In the genomic region with DNA sequence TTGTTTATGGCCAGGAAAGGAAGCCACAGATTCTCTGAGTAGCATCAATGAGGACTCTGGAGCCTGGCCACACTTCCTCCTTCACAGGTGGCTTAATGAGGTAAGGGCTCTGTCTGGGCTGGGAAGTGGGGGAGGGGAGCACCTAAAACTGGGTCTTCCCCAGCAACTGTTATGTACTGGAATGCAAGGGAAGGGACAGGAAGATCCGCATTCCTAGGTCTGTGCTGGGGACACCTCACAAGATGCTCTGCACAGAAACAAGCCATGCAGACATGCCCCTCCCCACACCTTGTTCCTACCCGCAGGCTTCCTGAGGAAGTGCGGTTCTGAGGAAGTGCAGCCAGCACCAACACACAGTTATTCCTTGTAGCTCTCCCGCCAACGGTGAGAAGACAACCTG, we compare ENCODE assay signal across 10 mouse cellular contexts. TPM values are rescaled to one million over a fixed set of nuclear protein-coding genes. Genes with fewer than 3 reads are reported as not detected.
DNase-seq lines count a peak whose midpoint lies in the region; ATAC-seq lines count a peak whose summit lies in the region.
"Had no signal": no experiment of that assay in that cellular context is flagged by ENCODE, and none has a peak within 500 bp of the region (broad histone marks: within the 10 kb centered on the region; RNA-seq: fewer than 3 reads in every experiment).

No protein-coding gene starts in this region.

- H3K36me3 ChIP-seq in kidney, embryonic 14.5 days (ENCODE audit: control insufficient read depth, insufficient read depth, low read length): no peaks in the 10 kb centered on the region

- ATAC-seq in kidney, embryonic 14.5 days (ENCODE audit: low FRiP score, low TSS enrichment): no peak
- ATAC-seq in megakaryocyte progenitor cell, adult 5-6 weeks (replicated peaks; ENCODE audit: poor library complexity): peak; percentile 30

- no peaks in the 10 kb centered on the region for H3K9me3 ChIP-seq in kidney, embryonic 14.5 days (ENCODE audit: control insufficient read depth, low read length)

- no peak overlapping the region for H3K4me3 ChIP-seq in kidney, embryonic 14.5 days (ENCODE audit: low read length)
- H3K4me3 ChIP-seq: gastrocnemius, adult 2 months had no signal

- H3K27ac ChIP-seq in kidney, embryonic 14.5 days (ENCODE audit: low read depth, low read length): no peak overlapping the region
- H3K27ac ChIP-seq: gastrocnemius, adult 2 months; macrophage had no signal

- 34% methylated on average over 5 of the region's 5 CpGs for WGBS in kidney, embryonic 14.5 days

- no peak overlapping the region for H3K9ac ChIP-seq in kidney, embryonic 14.5 days (ENCODE audit: low read depth, low read length)

- H3K4me2 ChIP-seq in kidney, embryonic 14.5 days (replicated peaks; ENCODE audit: low read depth, low read length): no peak overlapping the region

- no peaks in the 10 kb centered on the region for H3K27me3 ChIP-seq in kidney, embryonic 14.5 days (ENCODE audit: control insufficient read depth, insufficient read depth, low read length)

- H3K4me1 ChIP-seq in kidney, embryonic 14.5 days (ENCODE audit: control insufficient read depth, insufficient read depth, low read length): peaks cover 37% of the 10 kb centered on the region

- peak; percentile 34 to 37 for DNase-seq in cerebellum, adult 18-20 months
- no peak for DNase-seq in cerebellum, adult 8-10 months
- DNase-seq in kidney, postnatal 14 days: peak; percentile 44
- peak; percentile 82 for DNase-seq in ZHBTc4 (ENCODE audit: low read depth, low spot score)
- no peak for DNase-seq in T-cell, adult 2 months (ENCODE audit: low spot score)
- DNase-seq in adipocyte (ENCODE audit: low spot score): no peak
- DNase-seq: gastrocnemius, adult 2 months had no signal

RNA-seq across cellular contexts. Expression of a gene that starts 46.4 kb away (rescaled TPM):
- polyA plus RNA-seq in kidney, embryonic 14.5 days (2014; fragmentation: Nextera tagmentation; extraction: Ambion mirVana): 6.6 and 12.9 TPM in 2 replicates
- total RNA-seq in megakaryocyte progenitor cell, adult 5-6 weeks (2015): 0.84 and 1.5 TPM in 2 replicates
- 2.0 and 2.3 TPM in 2 replicates for total RNA-seq in megakaryocyte progenitor cell, adult 5-6 weeks (2017)

Comparison
In these comparisons a context has a peak if more than half of its experiments do, and no peak if none do; other contexts are left out.
1. DNase-seq: peak in cerebellum, adult 18-20 months (2 of 2), kidney, postnatal 14 days (single experiment) and ZHBTc4 (single experiment); none in cerebellum, adult 8-10 months (single experiment), T-cell, adult 2 months (single experiment) and adipocyte (single experiment).